Mouse (Mus musculus): ENCODE results near the gene Spon1.

The Spon1 gene

DNA sequence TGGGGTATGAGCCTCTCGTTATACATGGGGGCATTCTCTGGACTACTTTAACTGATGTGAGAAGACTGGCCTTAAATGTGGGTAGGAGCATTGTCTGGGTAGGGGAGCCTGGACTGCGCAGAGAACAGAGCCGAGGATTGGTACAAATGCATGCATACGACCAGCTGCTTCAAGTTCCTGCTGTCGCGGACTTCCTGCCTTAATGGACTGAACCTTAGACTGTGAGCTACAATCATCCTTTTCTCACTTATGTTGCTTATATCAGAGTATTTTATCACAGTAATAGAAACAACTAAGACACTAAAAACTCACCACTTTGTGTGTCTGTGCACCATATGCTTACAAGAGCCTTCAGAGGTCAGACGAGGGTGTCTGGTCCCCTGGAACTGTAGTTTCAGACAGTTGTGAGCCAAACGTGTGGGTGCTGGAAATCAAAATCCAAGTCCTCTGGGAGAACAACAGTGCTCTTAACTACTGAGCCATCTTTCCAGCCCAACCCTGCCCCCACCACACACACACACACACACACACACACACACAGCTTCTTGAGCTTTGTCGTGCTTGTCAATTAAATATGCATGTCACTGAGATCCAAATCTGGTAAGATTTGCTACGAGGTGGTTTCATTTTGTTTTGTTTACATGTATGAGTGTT lies 325.2 kb downstream of the Spon1 start:
- no peak for DNase-seq (ENCODE audit: low spot score)
